Mouse (Mus musculus) ES-Bruce4 (cell line): ENCODE results near the gene Lsm4.

Experiments used
- CTCF ChIP-seq: IDR thresholded peaks from one replicate; pipeline ENCODE4 v1.8.1; 2011; ENCODE audit warnings: low read depth, low read length
- POLR2A ChIP-seq: IDR thresholded peaks from one replicate; pipeline ENCODE4 v1.8.1; 2011; ENCODE audit warnings: low read length; ENCODE audit not compliant: insufficient read depth

DNA sequence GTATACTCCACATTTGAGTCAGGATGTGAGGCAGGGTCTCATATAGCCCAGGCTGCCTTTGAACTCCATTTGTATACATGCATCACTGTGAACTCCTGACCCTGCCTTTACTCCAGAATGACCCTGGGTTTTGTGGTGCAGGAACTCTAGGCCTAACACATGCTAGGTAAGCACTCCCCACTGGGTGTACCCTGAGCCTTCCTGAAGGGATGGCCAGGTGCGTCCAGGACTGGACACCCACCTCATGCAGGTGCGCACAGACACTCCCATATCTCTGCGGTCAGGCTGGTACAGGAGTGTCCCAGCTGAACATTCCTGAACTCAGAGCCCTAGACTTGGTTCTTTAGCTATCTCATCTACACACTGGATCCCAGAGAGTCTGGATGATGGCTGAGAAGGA is 1.1 kb downstream of the Lsm4 start:
- TF ChIP-seq POLR2A = no peak
- no peak for TF ChIP-seq CTCF
